Mouse (Mus musculus): Measurements from ENCODE around the gene Nol12. TPM values are rescaled to one million over a fixed set of nuclear protein-coding genes. Genes with fewer than 3 reads are reported as not detected.

Gene Nol12
- total RNA-seq, 2 experiments from 2014 or later = 37.4 to 37.6 TPM

- DNase-seq (ENCODE audit: extremely low spot score in 1 of 2, low spot score in 1 of 2) = no peak
Measured at GRCm38 (mm10) chr15:78946232-78946631, 11.5 kb downstream of the Nol12 start.

- peak; percentile 38 to 55 for DNase-seq (ENCODE audit: extremely low spot score in 1 of 2, low spot score in 1 of 2)
Measured at GRCm38 (mm10) chr15:78947657-78948056, 12.9 kb downstream of the Nol12 start, which contains the start of gene Triobp. Triobp (plus strand) TSS chr15:78947724.

GRCm38 (mm10) chr15:78948152-78948725 lies 13.5 kb downstream of the Nol12 start:
- no peak for DNase-seq (ENCODE audit: extremely low spot score in 1 of 2, low spot score in 1 of 2)

- DNase-seq (ENCODE audit: extremely low spot score in 1 of 2, low spot score in 1 of 2) = no peak
Measured at GRCm38 (mm10) chr15:78948883-78949282, 14.2 kb downstream of the Nol12 start.

- no peak for DNase-seq (ENCODE audit: extremely low spot score in 1 of 2, low spot score in 1 of 2)
Measured at GRCm38 (mm10) chr15:78955663-78956062, 20.9 kb downstream of the Nol12 start.

GRCm38 (mm10) chr15:78956351-78956750 lies 21.6 kb downstream of the Nol12 start:
- DNase-seq (ENCODE audit: extremely low spot score in 1 of 2, low spot score in 1 of 2) = no peak

GRCm38 (mm10) chr15:78957021-78957420 lies 22.3 kb downstream of the Nol12 start:
- DNase-seq (ENCODE audit: extremely low spot score in 1 of 2, low spot score in 1 of 2) = no peak

GRCm38 (mm10) chr15:78959537-78959936 lies 24.8 kb downstream of the Nol12 start:
- no peak for DNase-seq (ENCODE audit: extremely low spot score in 1 of 2, low spot score in 1 of 2)

- no peak for DNase-seq (ENCODE audit: extremely low spot score in 1 of 2, low spot score in 1 of 2)
Measured at GRCm38 (mm10) chr15:78960088-78960487, 25.4 kb downstream of the Nol12 start.

- no peak for DNase-seq (ENCODE audit: extremely low spot score in 1 of 2, low spot score in 1 of 2)
Measured at GRCm38 (mm10) chr15:78962885-78963284, 28.2 kb downstream of the Nol12 start.

- DNase-seq (ENCODE audit: extremely low spot score in 1 of 2, low spot score in 1 of 2) = no peak
Measured at GRCm38 (mm10) chr15:78971626-78972025, 36.9 kb downstream of the Nol12 start.

- no peak for DNase-seq (ENCODE audit: extremely low spot score in 1 of 2, low spot score in 1 of 2)
Measured at GRCm38 (mm10) chr15:78973950-78974349, 39.2 kb downstream of the Nol12 start.

GRCm38 (mm10) chr15:78977676-78978159 lies 43.0 kb downstream of the Nol12 start:
- no peak for DNase-seq (ENCODE audit: extremely low spot score in 1 of 2, low spot score in 1 of 2)

GRCm38 (mm10) chr15:78978875-78979274 lies 44.1 kb downstream of the Nol12 start:
- DNase-seq (ENCODE audit: extremely low spot score in 1 of 2, low spot score in 1 of 2) = no peak

GRCm38 (mm10) chr15:78980084-78980483 lies 45.4 kb downstream of the Nol12 start:
- DNase-seq (ENCODE audit: extremely low spot score in 1 of 2, low spot score in 1 of 2) = no peak

GRCm38 (mm10) chr15:78982658-78983435 lies 48.1 kb downstream of the Nol12 start:
- peak in 1 of 2 experiments; percentile 43 for DNase-seq (ENCODE audit: extremely low spot score in 1 of 2, low spot score in 1 of 2)

- DNase-seq (ENCODE audit: extremely low spot score in 1 of 2, low spot score in 1 of 2) = no peak
Measured at GRCm38 (mm10) chr15:78983436-78984285, 48.9 kb downstream of the Nol12 start.

- no peak for DNase-seq (ENCODE audit: extremely low spot score in 1 of 2, low spot score in 1 of 2)
Measured at GRCm38 (mm10) chr15:78984286-78984778, 49.6 kb downstream of the Nol12 start.

- no peak for DNase-seq (ENCODE audit: extremely low spot score in 1 of 2, low spot score in 1 of 2)
Measured at GRCm38 (mm10) chr15:78986536-78987220, 51.9 kb downstream of the Nol12 start.

- DNase-seq (ENCODE audit: extremely low spot score in 1 of 2, low spot score in 1 of 2) = peak; percentile 73 to 75
Measured at GRCm38 (mm10) chr15:78988499-78988971, 53.8 kb downstream of the Nol12 start.

Measured in layer of hippocampus, postnatal 25 days (tissue).